Mouse (Mus musculus) gastrocnemius, postnatal 14 days (tissue): ENCODE data around the gene Zfp874b. TPM values are rescaled to one million over a fixed set of nuclear protein-coding genes. Genes with fewer than 3 reads are reported as not detected.
"Not testable (repeated sequence)": the region's sequence is repeated elsewhere in the genome, so short reads cannot be mapped to it uniquely, and the experiment has no call there.

Experiments used
- DNase-seq: peaks from one replicate; pipeline ENCODE4 v3.0.0; 2021; ENCODE audit warnings: mixed read lengths
- intact Hi-C: fragments of 180-260 bp; cut with DNase I; formaldehyde crosslinking; loops from one replicate; pipeline ENCODE4 v1.15.1; 2025; ENCODE audit warnings: low total_unique reads
- long read RNA-seq, 2 experiments: library from polyadenylated mRNA; stranded (forward); transcript quantifications; one replicate each; pipeline ENCODE4 v2.0.0; 2021
- total RNA-seq, 2 experiments: library from RNA; stranded (reverse); gene quantifications; 2 replicates each; pipeline ENCODE4 v1.2.3; 2021

Gene Zfp874b
- total RNA-seq = 1 to 10 TPM; 6.5 to 8.4 TPM
- long read RNA-seq, experiment 1, partial matches to known transcripts = 0 of 1 reads
- long read RNA-seq, experiment 1, other reads (novel, unspliced or antisense) = 1 of 1 reads
- long read RNA-seq, experiment 2, partial matches to known transcripts = 0 of 1 reads
- long read RNA-seq, experiment 2, other reads (novel, unspliced or antisense) = 1 of 1 reads

GRCm38 (mm10) chr13:67483625-67484423, at the start of gene Zfp874b:
Gene Zfp874b (minus strand): TSS chr13:67484258.
- DNase-seq = peak; percentile 84
- intact Hi-C loops = no loop called here

DNA sequence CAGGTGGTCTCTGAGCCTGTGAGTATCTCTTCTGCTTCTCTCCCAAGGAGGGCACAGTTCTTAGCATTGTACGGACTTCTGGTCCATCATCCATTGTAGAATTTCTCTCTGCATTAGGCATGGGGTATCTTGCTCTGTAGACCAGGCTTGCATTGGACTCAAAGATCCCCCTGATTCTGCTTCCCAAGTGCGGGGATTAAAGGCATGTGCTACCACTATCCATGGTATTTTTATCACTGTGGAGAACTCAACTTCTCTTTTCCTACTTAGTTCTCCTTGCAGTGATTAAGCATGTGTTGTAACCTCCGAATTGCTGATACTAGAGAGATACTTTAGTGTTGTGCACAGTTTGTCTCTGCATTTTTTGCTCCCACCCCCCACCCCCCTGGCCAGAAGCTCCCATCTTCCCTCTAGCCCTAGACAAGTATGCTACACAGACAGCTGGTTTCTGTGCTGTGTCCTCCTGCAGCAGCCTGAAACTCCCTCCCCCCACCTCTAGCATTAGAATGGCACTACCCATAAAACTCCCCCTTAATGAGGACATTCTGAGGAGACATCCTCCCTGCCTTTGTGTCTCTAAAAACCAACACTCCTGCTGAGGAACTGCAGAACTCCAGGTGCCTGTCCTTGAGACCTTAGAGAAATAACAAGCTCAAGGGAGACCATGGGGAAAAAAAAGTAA, 43.1 kb upstream of the Zfp874b start:
- intact Hi-C loops = no loop called here

GRCm38 (mm10) chr13:67525753-67526410, 41.8 kb upstream of the Zfp874b start, which contains the start of the genes Gm26965 and Zfp87:
Gene Gm26965 (minus strand): TSS chr13:67526151.
Gene Zfp87 (minus strand): TSS chr13:67526177.
- intact Hi-C loops = no loop called here
- peak; percentile 90 for DNase-seq

More for the DNA sequence above, 43.1 kb upstream of the Zfp874b start:
- no peak for DNase-seq

DNA sequence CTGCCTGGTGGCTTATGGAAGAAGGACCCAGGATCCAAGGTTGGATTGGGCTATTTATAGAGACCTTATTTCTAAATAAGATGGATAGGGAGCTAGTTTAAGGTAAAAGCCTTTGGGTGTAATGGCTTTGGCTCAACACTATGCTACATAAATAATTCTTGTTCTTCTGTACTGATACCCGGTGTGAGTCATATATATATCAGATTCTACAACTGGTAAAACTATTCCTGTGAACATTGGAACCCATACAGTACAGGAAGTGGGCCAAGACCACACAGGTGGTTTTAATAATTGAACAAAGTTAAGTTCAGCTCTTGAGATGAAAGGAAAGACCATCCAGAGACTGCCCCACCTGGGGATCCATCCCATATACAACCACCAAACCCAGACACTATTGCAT, 16.9 kb upstream of the Zfp874b start:
- DNase-seq = no peak
- intact Hi-C loops = no loop called here

GRCm38 (mm10) chr13:67500084-67500719, 16.1 kb upstream of the Zfp874b start, which contains the start of gene Zfp58:
Gene Zfp58 (minus strand): TSS chr13:67500555.
- intact Hi-C loops = no loop called here
- peak; percentile 74 for DNase-seq

GRCm38 (mm10) chr13:67495631-67496030, 11.6 kb upstream of the Zfp874b start:
- DNase-seq = no peak
- intact Hi-C loops = no loop called here

GRCm38 (mm10) chr13:67484424-67484811, 360 bp upstream of the Zfp874b start:
- intact Hi-C loops = no loop called here
- no peak for DNase-seq

DNA sequence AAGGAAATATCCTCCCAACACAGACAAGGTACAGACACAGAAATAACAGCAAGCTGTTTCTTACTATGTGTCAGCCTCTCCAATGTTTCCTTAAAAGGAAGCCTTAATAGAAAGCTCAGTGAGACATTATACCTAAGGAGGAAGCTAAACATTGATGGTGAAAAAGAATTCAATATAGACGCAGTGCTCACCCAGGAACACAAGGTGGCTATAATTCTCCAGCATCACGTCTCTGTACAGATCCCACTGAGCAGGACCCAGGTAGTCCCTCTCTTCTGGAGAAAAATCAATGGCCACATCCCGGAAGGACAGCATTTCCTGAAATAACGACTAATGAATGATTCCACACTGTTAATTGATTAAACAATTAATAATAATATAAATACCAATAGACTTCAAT, 2.5 kb downstream of the Zfp874b start:
- DNase-seq = no peak
- intact Hi-C loops = no loop called here

DNA sequence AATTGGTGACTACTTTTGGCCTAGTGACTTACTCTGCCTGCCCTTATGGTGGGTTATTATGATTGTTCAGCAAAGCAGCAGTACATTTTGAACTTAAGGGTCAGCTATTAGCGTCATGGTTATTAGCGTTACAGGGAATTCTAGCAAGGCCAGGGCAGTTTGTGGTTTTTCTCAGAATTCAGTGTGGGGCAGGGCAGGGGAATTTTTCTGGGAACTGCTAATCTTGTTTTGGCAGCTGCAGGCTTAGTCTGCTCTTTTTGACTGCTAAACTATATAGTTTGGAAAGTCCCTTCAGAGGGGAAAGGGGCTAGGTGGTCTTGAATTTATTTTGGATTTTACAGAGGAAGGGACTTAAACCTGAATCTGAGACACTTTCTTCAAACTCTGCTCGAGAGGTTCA, 14.8 kb downstream of the Zfp874b start:
- intact Hi-C loops = no loop called here
- DNase-seq = no peak

- DNase-seq, intact Hi-C loops: not testable (repeated sequence)
These were observed 20.4 kb downstream of the Zfp874b start for GRCm38 (mm10) chr13:67463506-67464185.

DNA sequence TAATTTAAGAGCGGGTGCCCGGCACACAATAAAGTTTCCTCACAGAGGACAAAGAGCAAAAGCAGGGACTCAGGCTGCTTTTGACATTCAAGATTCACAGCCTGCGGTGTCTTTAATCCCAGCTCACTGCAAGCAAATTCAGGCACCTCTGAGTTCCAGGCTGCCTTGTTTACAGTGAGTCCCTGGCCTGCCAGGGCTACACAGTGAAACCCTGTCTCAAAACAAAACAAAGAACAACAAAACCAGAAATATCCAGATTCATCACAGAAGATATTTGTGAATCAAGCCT, 32.1 kb downstream of the Zfp874b start:
- intact Hi-C loops = no loop called here
- DNase-seq = no peak

DNA sequence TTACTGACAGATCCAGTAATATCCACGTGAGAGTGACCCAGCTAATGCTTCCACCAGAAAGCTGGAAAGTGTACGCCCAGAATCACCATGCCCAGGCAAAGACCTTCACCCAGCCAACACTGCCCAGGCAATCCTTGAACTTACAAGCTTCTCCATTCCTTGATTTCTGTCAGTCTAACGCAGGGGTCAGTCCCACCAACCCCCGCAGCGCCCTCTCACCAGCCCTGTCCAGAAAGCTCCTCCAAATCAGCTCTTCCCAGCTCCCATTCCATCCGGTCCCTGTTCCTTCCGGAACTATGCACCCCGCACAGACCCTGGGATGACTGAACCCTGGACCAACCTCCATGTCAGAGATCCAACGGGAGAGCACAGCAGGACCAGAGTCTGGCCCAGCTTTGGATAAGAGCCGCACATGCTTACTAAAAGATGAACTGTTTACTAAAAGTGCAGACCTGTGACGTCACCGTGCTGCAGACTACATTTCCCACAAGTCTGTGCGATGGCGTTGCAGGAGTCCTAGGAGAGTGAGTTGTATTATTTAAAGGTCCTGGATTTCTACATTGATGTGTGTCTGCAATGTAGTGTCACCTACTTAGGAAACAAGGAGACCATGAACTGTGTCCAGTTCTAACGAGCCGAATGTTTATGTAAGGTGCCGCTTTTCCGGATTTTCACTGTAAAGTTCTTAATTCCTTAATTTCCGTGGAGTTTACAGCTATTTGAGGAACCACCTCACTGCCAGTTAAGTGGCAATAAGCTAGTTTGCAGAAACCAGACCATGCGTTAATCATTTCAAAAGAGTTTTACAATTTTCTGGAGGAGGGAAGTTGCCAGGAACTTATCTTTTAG, 32.7 kb downstream of the Zfp874b start, which contains the start of gene Zfp874a:
TSS of gene Zfp874a (minus strand) at position 453 of the 849 bp plus-strand sequence.
- peak; percentile 88 for DNase-seq
- intact Hi-C loops = no loop called here

DNA sequence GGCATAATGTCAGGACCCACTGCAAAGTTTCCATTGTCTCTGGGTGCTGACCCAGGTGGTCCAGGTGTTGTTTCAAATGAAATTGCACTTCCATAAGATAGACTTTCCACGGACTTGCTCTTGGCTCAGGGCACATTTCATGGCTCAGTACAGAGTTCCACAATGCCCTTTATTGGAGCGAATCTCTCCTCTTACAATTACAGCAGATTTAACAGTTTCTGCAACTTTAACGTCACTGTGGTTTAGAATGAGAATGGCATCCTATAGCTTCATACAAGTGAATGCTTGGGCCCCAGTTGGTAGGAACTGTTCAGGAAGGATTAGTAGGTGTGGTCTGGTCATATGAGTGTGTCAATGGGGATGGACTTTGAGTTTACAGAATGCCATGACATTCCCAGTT, 47.0 kb downstream of the Zfp874b start:
- DNase-seq, intact Hi-C loops: not testable (repeated sequence)

GRCm38 (mm10) chr13:67428116-67428515, 55.9 kb downstream of the Zfp874b start:
- DNase-seq = no peak
- intact Hi-C loops = no loop called here

GRCm38 (mm10) chr13:67425699-67426098, 58.4 kb downstream of the Zfp874b start:
- DNase-seq, intact Hi-C loops: not testable (repeated sequence)

- DNase-seq, intact Hi-C loops: not testable (repeated sequence)
These were observed 61.5 kb downstream of the Zfp874b start for GRCm38 (mm10) chr13:67422532-67422931.
